Mouse (Mus musculus): ENCODE results near the gene Nr0b2.

GRCm38 (mm10) chr4:133583690-133584058 is 30.5 kb downstream of the Nr0b2 start:
- TF ChIP-seq CTCF (IDR thresholded peaks at IDR 0.05; ENCODE audit: control insufficient read depth, insufficient read depth, insufficient read length) (no peak), USF1 (IDR thresholded peaks at IDR 0.05; ENCODE audit: low read depth) (no peak), MAX (IDR thresholded peaks at IDR 0.05) (no peak)

All from C2C12 (cell line).